Mouse (Mus musculus): ENCODE data around the gene Copg2.

Copg2 gene

GRCm38 (mm10) chr6:30702881-30703280, 193.7 kb downstream of the Copg2 start:
- no peak for DNase-seq (ENCODE audit: low read depth, low spot score)

GRCm38 (mm10) chr6:30700182-30700581, 196.4 kb downstream of the Copg2 start:
- Histone ChIP-seq H3K36me3 (ENCODE audit: control insufficient read depth, insufficient read depth, low read length, poor library complexity, severe bottlenecking) (no peaks in the 10 kb centered on the region), H3K27me3 (ENCODE audit: control insufficient read depth, insufficient read depth, low read length, poor library complexity, severe bottlenecking) (no peaks in the 10 kb centered on the region)
- DNase-seq (ENCODE audit: low read depth, low spot score), result no peak

More at GRCm38 (mm10) chr6:30702881-30703280, 193.7 kb downstream of the Copg2 start:
- Histone ChIP-seq H3K36me3 (ENCODE audit: control insufficient read depth, insufficient read depth, low read length, poor library complexity, severe bottlenecking) (no peaks in the 10 kb centered on the region), H3K27me3 (ENCODE audit: control insufficient read depth, insufficient read depth, low read length, poor library complexity, severe bottlenecking) (no peaks in the 10 kb centered on the region)

- Histone ChIP-seq H3K27me3 (ENCODE audit: control insufficient read depth, insufficient read depth, low read length, poor library complexity, severe bottlenecking) (no peaks in the 10 kb centered on the region), H3K36me3 (ENCODE audit: control insufficient read depth, insufficient read depth, low read length, poor library complexity, severe bottlenecking) (no peaks in the 10 kb centered on the region)
- no peak for DNase-seq (ENCODE audit: low read depth, low spot score)
These were observed 198.6 kb downstream of the Copg2 start for GRCm38 (mm10) chr6:30698036-30698435.

Measured in splenic B cell, adult 2 months (primary cell).